Mouse (Mus musculus): ENCODE measurements at regions not wholly inside any gene's neighbourhood (a gene's known extent, or its start where the extent isn't known, plus 50 kb on each side); places are given as distances from the start of the nearest gene placed in this dataset.

GRCm38 (mm10) chr2:148529900-148530299 is 86.5 kb upstream of the Cd93 start:
- TF ChIP-seq POLR2A (IDR thresholded peaks at IDR 0.05; ENCODE audit: insufficient read length, low read depth): no peak
- no peak for TF ChIP-seq E2F4 (IDR thresholded peaks at IDR 0.05; ENCODE audit: insufficient read depth)

All from myocyte (in vitro differentiated cells).